Mouse (Mus musculus) erythroblast, adult 5-6 weeks (primary cell): ENCODE measurements around the gene Pck2. TPM values are rescaled to one million over a fixed set of nuclear protein-coding genes. Genes with fewer than 3 reads are reported as not detected.

ENCODE experiments used
- ATAC-seq: replicated peaks from 2 replicates; pipeline ENCODE4 v1.8.0; 2016; ENCODE audit warnings: moderate number of reproducible peaks, mild to moderate bottlenecking, moderate TSS enrichment, inconsistent platforms; ENCODE audit not compliant: poor library complexity, low FRiP score, severe bottlenecking
- total RNA-seq, 2 experiments: library from RNA; stranded (forward) in 1 of 2; stranded (reverse) in 1 of 2; fragments of 150-400 nt in 1 of 2; fragments of 200-764, 138-1000 nt in 1 of 2; gene quantifications; 2 replicates each; pipeline versions ENCODE4 v1.2.3 to v1.2.4; 2015 to 2017; ENCODE audit warnings: low replicate concordance in 2 of 2

The Pck2 gene
- total RNA-seq, 2 experiments from 2014 or later = 20.4 to 60.3 TPM

DNA sequence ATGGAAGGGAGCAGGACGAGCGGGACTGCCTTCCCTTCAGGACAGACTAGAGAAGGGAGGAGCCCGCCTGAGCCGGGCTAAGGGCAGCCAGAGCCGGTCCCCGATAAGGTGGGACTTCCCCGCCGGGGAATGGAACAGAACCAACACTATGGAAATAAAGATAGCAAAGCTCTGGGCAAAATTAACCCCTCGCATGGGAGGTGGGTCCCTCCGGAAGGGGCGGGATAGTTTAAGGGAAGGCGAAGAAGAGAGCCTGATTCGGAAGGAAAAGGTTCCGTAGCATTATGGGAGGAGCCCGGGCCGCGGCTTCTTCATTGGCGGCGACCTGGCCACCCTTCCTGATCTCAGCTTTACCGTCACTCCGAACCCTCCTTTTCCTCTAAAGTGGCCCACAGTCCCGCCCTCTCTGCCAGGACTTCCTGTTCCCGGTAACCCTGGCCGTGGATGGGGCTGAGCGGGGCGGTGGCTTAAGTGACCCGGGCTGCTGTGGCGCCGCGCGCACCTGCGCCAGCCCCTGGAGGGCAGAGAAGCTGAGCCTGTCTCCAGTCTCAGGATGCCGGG is 51.3 kb downstream of the Pck2 start, which contains the start of gene Rnf31:
Gene Rnf31 (plus strand): TSS at position 378 of the 561 bp plus-strand sequence.
- ATAC-seq = peak; percentile 87

DNA sequence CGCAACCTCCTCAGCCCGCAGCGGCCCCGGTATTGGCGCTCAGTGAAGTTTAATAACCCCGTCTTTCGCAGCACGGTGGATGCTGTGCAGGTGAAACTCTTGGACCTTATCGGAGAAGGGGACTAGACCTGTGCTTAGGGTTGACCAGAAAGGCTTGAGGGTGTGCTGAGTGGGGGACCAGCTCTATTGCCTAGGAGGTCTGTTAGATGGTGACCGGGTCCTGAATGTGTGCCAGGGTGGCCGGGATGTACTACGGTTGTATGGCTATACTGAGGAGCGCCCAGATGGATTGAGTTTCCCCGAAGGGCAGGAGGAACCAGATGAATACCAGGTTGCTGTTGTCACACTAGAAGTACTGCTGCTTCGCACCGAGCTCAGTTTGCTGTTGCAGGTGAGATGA is 52.2 kb downstream of the Pck2 start:
- ATAC-seq = peak; percentile 10

DNA sequence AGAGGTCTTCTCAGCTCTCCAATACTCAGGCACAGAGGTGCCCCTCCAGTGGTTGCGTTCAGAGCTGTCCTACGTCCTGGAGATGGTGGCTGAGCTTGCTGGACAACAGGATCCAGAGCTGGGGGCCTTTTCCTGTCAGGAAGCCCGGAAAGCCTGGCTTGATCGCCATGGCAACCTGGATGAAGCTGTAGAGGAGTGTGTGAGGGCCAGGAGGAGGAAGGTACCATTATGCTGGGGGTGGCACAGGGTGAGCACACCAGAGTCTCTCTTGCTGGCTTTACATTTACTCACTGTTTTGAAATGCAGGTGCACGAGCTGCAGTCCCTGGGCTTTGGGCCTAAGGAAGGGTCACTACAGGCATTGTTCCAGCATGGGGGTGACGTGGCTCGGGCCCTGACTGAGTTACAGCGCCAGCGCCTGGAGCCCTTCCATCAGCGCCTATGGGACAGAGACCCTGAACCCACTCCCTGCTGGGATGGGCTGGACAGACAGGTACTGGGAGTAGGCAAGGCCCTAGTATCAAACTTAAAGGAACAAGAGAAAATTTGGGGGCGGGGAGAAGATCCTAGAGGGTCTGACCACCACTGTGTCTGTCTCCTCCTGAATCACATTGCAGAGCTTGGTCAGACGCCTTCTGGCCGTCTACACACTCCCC is 56.1 kb downstream of the Pck2 start:
- ATAC-seq = no peak

DNA sequence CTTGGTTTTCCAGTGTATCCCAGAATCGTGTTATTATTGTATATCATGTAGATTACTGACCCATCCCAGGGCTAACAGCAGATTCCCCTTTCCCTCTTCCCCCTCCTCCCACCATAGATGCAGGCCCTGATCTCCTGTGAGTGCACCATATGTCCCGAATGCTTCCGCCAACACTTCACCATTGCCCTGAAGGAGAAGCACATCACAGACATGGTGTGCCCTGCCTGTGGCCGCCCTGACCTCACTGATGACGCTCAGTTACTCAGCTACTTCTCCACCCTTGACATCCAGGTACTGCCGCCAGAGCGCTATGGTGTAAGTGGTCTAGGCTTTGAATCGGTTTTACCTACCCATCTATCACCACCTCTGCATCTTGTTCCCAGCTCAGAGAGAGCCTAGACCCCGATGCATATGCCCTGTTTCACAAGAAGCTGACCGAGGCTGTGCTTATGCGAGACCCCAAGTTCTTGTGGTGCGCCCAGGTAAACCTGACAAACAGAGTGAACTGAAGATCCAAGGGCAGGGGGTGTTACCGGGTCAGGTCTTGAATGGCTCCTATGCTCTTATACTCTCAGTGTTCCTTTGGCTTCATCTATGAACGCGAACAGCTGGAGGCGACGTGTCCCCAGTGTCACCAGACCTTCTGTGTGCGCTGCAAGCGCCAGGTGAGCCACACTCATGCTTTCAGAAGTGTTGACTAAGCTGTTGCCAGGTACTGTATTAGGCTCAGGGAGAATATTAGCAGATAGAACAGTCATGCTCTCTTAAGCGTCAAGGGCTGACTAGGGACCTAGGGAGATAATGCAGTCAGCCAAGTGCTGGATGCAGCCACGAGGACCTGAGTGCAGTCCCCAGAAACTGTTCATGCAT is 58.7 kb downstream of the Pck2 start:
- ATAC-seq = no peak

Other genes with a start within 250 kb of the Pck2 start
- 12.7 and 16.9 TPM in 2 replicates for gene Dhrs4, start 61.5 kb upstream of the Pck2 start, total RNA-seq (2015; ENCODE audit: low replicate concordance)
- gene Dhrs4, start 61.5 kb upstream of the Pck2 start, total RNA-seq (2017; ENCODE audit: low replicate concordance) = 9.8 and 19.1 TPM in 2 replicates
- not detected in 2 replicates for gene Carmil3, start 49.6 kb upstream of the Pck2 start, total RNA-seq (2015; ENCODE audit: low replicate concordance)
- gene Carmil3, start 49.6 kb upstream of the Pck2 start, total RNA-seq (2017; ENCODE audit: low replicate concordance) = not detected in 2 replicates
- not detected in 2 replicates for gene Cpne6, start 29.8 kb upstream of the Pck2 start, total RNA-seq (2015; ENCODE audit: low replicate concordance)
- not detected in 2 replicates for gene Cpne6, start 29.8 kb upstream of the Pck2 start, total RNA-seq (2017; ENCODE audit: low replicate concordance)
- gene Nrl, start 15.3 kb upstream of the Pck2 start, total RNA-seq (2015; ENCODE audit: low replicate concordance) = 0.19 and 0.42 TPM in 2 replicates
- gene Nrl, start 15.3 kb upstream of the Pck2 start, total RNA-seq (2017; ENCODE audit: low replicate concordance) = 0.42 TPM in 1 of 2 replicates, not detected in the other
- gene Dcaf11, start 19.7 kb downstream of the Pck2 start, total RNA-seq (2015; ENCODE audit: low replicate concordance) = 18.2 and 21.9 TPM in 2 replicates
- gene Dcaf11, start 19.7 kb downstream of the Pck2 start, total RNA-seq (2017; ENCODE audit: low replicate concordance) = 46.2 and 54.9 TPM in 2 replicates
- gene A730061H03Rik, start 20.1 kb downstream of the Pck2 start, total RNA-seq (2015; ENCODE audit: low replicate concordance) = not detected in 2 replicates
- gene A730061H03Rik, start 20.1 kb downstream of the Pck2 start, total RNA-seq (2017; ENCODE audit: low replicate concordance) = 4.8 TPM in 1 of 2 replicates, not detected in the other
- not detected in 2 replicates for gene Fitm1, start 35.4 kb downstream of the Pck2 start, total RNA-seq (2015; ENCODE audit: low replicate concordance)
- gene Fitm1, start 35.4 kb downstream of the Pck2 start, total RNA-seq (2017; ENCODE audit: low replicate concordance) = not detected in 2 replicates
- gene Psme1, start 37.9 kb downstream of the Pck2 start, total RNA-seq (2015; ENCODE audit: low replicate concordance) = 271 and 301 TPM in 2 replicates
- gene Psme1, start 37.9 kb downstream of the Pck2 start, total RNA-seq (2017; ENCODE audit: low replicate concordance) = 107 and 147 TPM in 2 replicates
- gene Emc9, start 45.0 kb downstream of the Pck2 start, total RNA-seq (2015; ENCODE audit: low replicate concordance) = 10.9 TPM in 1 of 2 replicates, not detected in the other
- 2.6 and 3.6 TPM in 2 replicates for gene Emc9, start 45.0 kb downstream of the Pck2 start, total RNA-seq (2017; ENCODE audit: low replicate concordance)
- 74.0 and 102 TPM in 2 replicates for gene Psme2, start 50.8 kb downstream of the Pck2 start, total RNA-seq (2015; ENCODE audit: low replicate concordance)
- 83.1 and 86.1 TPM in 2 replicates for gene Psme2, start 50.8 kb downstream of the Pck2 start, total RNA-seq (2017; ENCODE audit: low replicate concordance)
- gene Rnf31, start 51.4 kb downstream of the Pck2 start, total RNA-seq (2015; ENCODE audit: low replicate concordance) = 6.5 and 9.4 TPM in 2 replicates
- 7.1 and 8.9 TPM in 2 replicates for gene Rnf31, start 51.4 kb downstream of the Pck2 start, total RNA-seq (2017; ENCODE audit: low replicate concordance)
- 65.1 and 69.8 TPM in 2 replicates for gene Irf9, start 63.3 kb downstream of the Pck2 start, total RNA-seq (2015; ENCODE audit: low replicate concordance)
- gene Irf9, start 63.3 kb downstream of the Pck2 start, total RNA-seq (2017; ENCODE audit: low replicate concordance) = 104 and 106 TPM in 2 replicates
- 1.7 TPM in 1 of 2 replicates, not detected in the other for gene Rec8, start 77.8 kb downstream of the Pck2 start, total RNA-seq (2015; ENCODE audit: low replicate concordance)
- gene Rec8, start 77.8 kb downstream of the Pck2 start, total RNA-seq (2017; ENCODE audit: low replicate concordance) = 0.84 and 2.2 TPM in 2 replicates
- gene Ipo4, start 95.7 kb downstream of the Pck2 start, total RNA-seq (2015; ENCODE audit: low replicate concordance) = 3.7 and 29.7 TPM in 2 replicates
- 7.0 and 13.8 TPM in 2 replicates for gene Ipo4, start 95.7 kb downstream of the Pck2 start, total RNA-seq (2017; ENCODE audit: low replicate concordance)
- gene Gm49378, start 97.6 kb downstream of the Pck2 start, total RNA-seq (2015; ENCODE audit: low replicate concordance) = 0.96 and 5.4 TPM in 2 replicates
- gene Gm49378, start 97.6 kb downstream of the Pck2 start, total RNA-seq (2017; ENCODE audit: low replicate concordance) = 5.4 TPM in 1 of 2 replicates, not detected in the other
- gene Tm9sf1, start 103.5 kb downstream of the Pck2 start, total RNA-seq (2015; ENCODE audit: low replicate concordance) = 9.6 and 14.2 TPM in 2 replicates
- 12.0 and 20.5 TPM in 2 replicates for gene Tm9sf1, start 103.5 kb downstream of the Pck2 start, total RNA-seq (2017; ENCODE audit: low replicate concordance)
- 0.84 TPM in 1 of 2 replicates, not detected in the other for gene Tssk4, start 109.9 kb downstream of the Pck2 start, total RNA-seq (2015; ENCODE audit: low replicate concordance)
- gene Tssk4, start 109.9 kb downstream of the Pck2 start, total RNA-seq (2017; ENCODE audit: low replicate concordance) = 0.28 and 0.68 TPM in 2 replicates
- 4.6 and 10.4 TPM in 2 replicates for gene Mdp1, start 120.2 kb downstream of the Pck2 start, total RNA-seq (2015; ENCODE audit: low replicate concordance)
- 7.1 and 8.4 TPM in 2 replicates for gene Mdp1, start 120.2 kb downstream of the Pck2 start, total RNA-seq (2017; ENCODE audit: low replicate concordance)
- 1.5 and 2.7 TPM in 2 replicates for gene Gmpr2, start 131.7 kb downstream of the Pck2 start, total RNA-seq (2015; ENCODE audit: low replicate concordance)
- gene Gmpr2, start 131.7 kb downstream of the Pck2 start, total RNA-seq (2017; ENCODE audit: low replicate concordance) = 6.9 and 8.5 TPM in 2 replicates
- 89.5 and 91.3 TPM in 2 replicates for gene Nedd8, start 131.9 kb downstream of the Pck2 start, total RNA-seq (2015; ENCODE audit: low replicate concordance)
- gene Nedd8, start 131.9 kb downstream of the Pck2 start, total RNA-seq (2017; ENCODE audit: low replicate concordance) = 66.5 and 67.1 TPM in 2 replicates
- 7.7 and 10.2 TPM in 2 replicates for gene Tinf2, start 141.6 kb downstream of the Pck2 start, total RNA-seq (2015; ENCODE audit: low replicate concordance)
- gene Tinf2, start 141.6 kb downstream of the Pck2 start, total RNA-seq (2017; ENCODE audit: low replicate concordance) = 12.9 and 13.1 TPM in 2 replicates
- gene Tgm1, start 173.7 kb downstream of the Pck2 start, total RNA-seq (2015; ENCODE audit: low replicate concordance) = 0.96 TPM in 1 of 2 replicates, not detected in the other
- 0.14 and 0.85 TPM in 2 replicates for gene Tgm1, start 173.7 kb downstream of the Pck2 start, total RNA-seq (2017; ENCODE audit: low replicate concordance)
- gene Rabggta, start 182.0 kb downstream of the Pck2 start, total RNA-seq (2015; ENCODE audit: low replicate concordance) = 2.3 and 5.4 TPM in 2 replicates
- 2.1 and 2.2 TPM in 2 replicates for gene Rabggta, start 182.0 kb downstream of the Pck2 start, total RNA-seq (2017; ENCODE audit: low replicate concordance)
- 22.4 and 27.1 TPM in 2 replicates for gene Dhrs1, start 205.4 kb downstream of the Pck2 start, total RNA-seq (2015; ENCODE audit: low replicate concordance)
- 3.9 and 14.9 TPM in 2 replicates for gene Dhrs1, start 205.4 kb downstream of the Pck2 start, total RNA-seq (2017; ENCODE audit: low replicate concordance)
- 6.5 and 11.3 TPM in 2 replicates for gene Nop9, start 205.4 kb downstream of the Pck2 start, total RNA-seq (2015; ENCODE audit: low replicate concordance)
- 3.7 and 3.9 TPM in 2 replicates for gene Nop9, start 205.4 kb downstream of the Pck2 start, total RNA-seq (2017; ENCODE audit: low replicate concordance)
- gene Cideb, start 218.2 kb downstream of the Pck2 start, total RNA-seq (2015; ENCODE audit: low replicate concordance) = 2.1 TPM in 1 of 2 replicates, not detected in the other
- 0.94 TPM in 1 of 2 replicates, not detected in the other for gene Cideb, start 218.2 kb downstream of the Pck2 start, total RNA-seq (2017; ENCODE audit: low replicate concordance)
- gene Ltb4r2, start 221.2 kb downstream of the Pck2 start, total RNA-seq (2015; ENCODE audit: low replicate concordance) = not detected in 2 replicates
- 0.14 TPM in 1 of 2 replicates, not detected in the other for gene Ltb4r2, start 221.2 kb downstream of the Pck2 start, total RNA-seq (2017; ENCODE audit: low replicate concordance)
- 6.3 and 14.8 TPM in 2 replicates for gene Ltb4r1, start 225.7 kb downstream of the Pck2 start, total RNA-seq (2015; ENCODE audit: low replicate concordance)
- gene Ltb4r1, start 225.7 kb downstream of the Pck2 start, total RNA-seq (2017; ENCODE audit: low replicate concordance) = 9.3 and 21.8 TPM in 2 replicates
- gene Adcy4, start 243.8 kb downstream of the Pck2 start, total RNA-seq (2015; ENCODE audit: low replicate concordance) = not detected in 2 replicates
- not detected in 2 replicates for gene Adcy4, start 243.8 kb downstream of the Pck2 start, total RNA-seq (2017; ENCODE audit: low replicate concordance)
- 17.1 and 22.6 TPM in 2 replicates for gene Ripk3, start 248.6 kb downstream of the Pck2 start, total RNA-seq (2015; ENCODE audit: low replicate concordance)
- 6.7 and 7.2 TPM in 2 replicates for gene Ripk3, start 248.6 kb downstream of the Pck2 start, total RNA-seq (2017; ENCODE audit: low replicate concordance)